Mouse (Mus musculus) hindbrain, embryonic 12.5 days (tissue): Measurements from ENCODE around the gene Tmem120a. TPM values are rescaled to one million over a fixed set of nuclear protein-coding genes. Genes with fewer than 3 reads are reported as not detected.

ENCODE experiments used
- ATAC-seq: fragments of 200-750 bp; cut with Nextera tagmentation; 2 replicates; pipeline ENCODE4 v1.8.0; 2017; ENCODE audit warnings: moderate TSS enrichment; ENCODE audit not compliant: low FRiP score
- H3K27ac ChIP-seq: fragments of 300-500 bp; sonication (generic); 2 replicates; pipeline ENCODE4 v1.5.1; 2016; ENCODE audit warnings: mild to moderate bottlenecking
- H3K27me3 ChIP-seq: fragments of 300-500 bp; sonication (generic); 2 replicates; pipeline ENCODE4 v1.6.1; 2016; ENCODE audit warnings: mild to moderate bottlenecking
- H3K36me3 ChIP-seq: fragments of 300-500 bp; sonication (generic); 2 replicates; pipeline ENCODE4 v1.6.1; 2016; ENCODE audit warnings: mild to moderate bottlenecking
- H3K4me1 ChIP-seq: fragments of 300-500 bp; sonication (generic); 2 replicates; pipeline ENCODE4 v1.6.1; 2016
- H3K4me2 ChIP-seq: fragments of 300-500 bp; sonication (generic); replicated peaks from 2 replicates; pipeline ENCODE4 v1.6.1; 2016; ENCODE audit warnings: mild to moderate bottlenecking
- H3K4me3 ChIP-seq: fragments of 300-500 bp; sonication (generic); 2 replicates; pipeline ENCODE4 v1.5.1; 2016; ENCODE audit warnings: mild to moderate bottlenecking
- H3K9ac ChIP-seq: fragments of 300-500 bp; sonication (generic); 2 replicates; pipeline ENCODE4 v1.6.1; 2016; ENCODE audit warnings: mild to moderate bottlenecking, moderate library complexity
- H3K9me3 ChIP-seq: fragments of 300-500 bp; sonication (generic); replicated peaks from 2 replicates; pipeline ENCODE4 v1.6.1; 2016; ENCODE audit warnings: mild to moderate bottlenecking
- WGBS: fragments of 180-500 bp; shearing (Covaris S2); methylation state at CpG from one replicate; pipeline ENCODE4 v1.1.7; 2016; 5-methylcytosine and 5-hydroxymethylcytosine counted together
- microRNA-seq: library from miRNA; unstranded; fragments of <30 nt; microRNA quantifications from one replicate; pipeline ENCODE4, GENCODE M21; 2017
- polyA plus RNA-seq: library from polyadenylated mRNA; unstranded; fragments of >200 nt; fragmentation: Nextera tagmentation; extraction: Ambion mirVana; gene quantifications from 2 replicates; pipeline ENCODE4 v1.2.1, GENCODE M21; 2016

The Tmem120a gene
- polyA plus RNA-seq, 1 experiment from 2014 or later = 65.0 TPM

DNA sequence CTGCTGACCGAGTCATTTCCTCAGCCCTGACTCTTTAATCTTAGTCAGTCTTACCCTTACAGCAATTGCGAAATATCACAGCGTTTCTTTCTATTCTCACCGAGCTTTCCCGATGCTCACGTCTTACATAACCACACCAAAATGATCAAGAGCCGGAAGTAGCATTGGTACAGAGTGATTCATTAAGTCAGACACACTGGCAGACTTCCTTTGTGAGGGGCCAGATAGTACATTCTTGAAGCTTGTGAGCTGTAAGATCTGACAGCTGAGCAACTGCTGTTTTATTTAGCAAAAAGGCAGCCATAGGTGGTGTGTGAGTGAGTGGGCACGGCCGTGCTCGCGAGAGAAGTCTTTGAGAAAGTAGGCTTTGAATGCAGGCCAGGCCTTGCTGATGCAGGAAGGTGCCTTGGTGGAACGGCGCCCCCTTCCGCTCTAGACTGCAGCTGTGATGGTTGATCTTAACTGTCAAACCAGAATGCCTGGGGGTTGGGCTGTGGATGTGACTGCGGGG, 41.5 kb downstream of the Tmem120a start:
- Histone ChIP-seq H3K36me3 (peaks cover 37% of the 10 kb centered on the region), H3K4me2 (no peak overlapping the region), H3K9me3 (no peaks in the 10 kb centered on the region), H3K9ac (no peak overlapping the region), H3K27ac (no peak overlapping the region), H3K4me1 (0 out of 2 replicates have a peak, but pooled peaks cover 3% of the 10 kb centered on the region), H3K27me3 (no peaks in the 10 kb centered on the region), H3K4me3 (no peak overlapping the region)
- ATAC-seq = no peak
- WGBS = 80% methylated on average over 15 of the region's 15 CpGs

DNA sequence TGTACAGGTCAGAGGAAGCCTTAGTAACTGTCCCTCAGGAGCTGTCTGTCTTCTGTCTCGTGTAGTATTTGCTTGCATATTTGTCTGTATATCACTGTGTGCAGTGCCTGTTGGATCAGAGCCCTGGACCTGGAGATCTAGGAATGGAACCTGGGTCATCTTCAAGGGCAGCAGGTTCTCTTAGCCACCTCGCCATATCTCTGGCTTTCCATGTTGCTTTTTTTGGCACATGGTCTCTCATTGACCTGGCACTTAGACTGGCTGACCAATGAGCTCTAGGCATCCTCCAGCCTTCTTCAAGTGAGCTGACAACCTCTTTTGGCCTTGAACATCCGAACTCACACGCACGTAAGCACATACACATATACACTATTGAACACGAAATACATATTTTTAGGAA, 42.1 kb downstream of the Tmem120a start:
- Histone ChIP-seq H3K27ac (no peak overlapping the region), H3K9ac (no peak overlapping the region), H3K9me3 (no peaks in the 10 kb centered on the region), H3K4me1 (0 out of 2 replicates have a peak, but pooled peaks cover 3% of the 10 kb centered on the region), H3K4me2 (no peak overlapping the region), H3K27me3 (no peaks in the 10 kb centered on the region), H3K4me3 (no peak overlapping the region), H3K36me3 (peaks cover 31% of the 10 kb centered on the region)
- 92% methylated on average over 6 of the region's 6 CpGs for WGBS
- no peak for ATAC-seq

- no peaks in the 10 kb centered on the region for H3K27me3 ChIP-seq
- peaks cover 26% of the 10 kb centered on the region for H3K36me3 ChIP-seq
- no peak for ATAC-seq
- H3K9ac ChIP-seq = no peak overlapping the region
- H3K27ac ChIP-seq = no peak overlapping the region
- no peaks in the 10 kb centered on the region for H3K9me3 ChIP-seq
- H3K4me1 ChIP-seq = 0 out of 2 replicates have a peak, but pooled peaks cover 3% of the 10 kb centered on the region
- no peak overlapping the region for H3K4me2 ChIP-seq
- no peak overlapping the region for H3K4me3 ChIP-seq
- 94% methylated on average over 4 of the region's 4 CpGs for WGBS
Measured at GRCm38 (mm10) chr5:135701601-135702000, 42.6 kb downstream of the Tmem120a start.

DNA sequence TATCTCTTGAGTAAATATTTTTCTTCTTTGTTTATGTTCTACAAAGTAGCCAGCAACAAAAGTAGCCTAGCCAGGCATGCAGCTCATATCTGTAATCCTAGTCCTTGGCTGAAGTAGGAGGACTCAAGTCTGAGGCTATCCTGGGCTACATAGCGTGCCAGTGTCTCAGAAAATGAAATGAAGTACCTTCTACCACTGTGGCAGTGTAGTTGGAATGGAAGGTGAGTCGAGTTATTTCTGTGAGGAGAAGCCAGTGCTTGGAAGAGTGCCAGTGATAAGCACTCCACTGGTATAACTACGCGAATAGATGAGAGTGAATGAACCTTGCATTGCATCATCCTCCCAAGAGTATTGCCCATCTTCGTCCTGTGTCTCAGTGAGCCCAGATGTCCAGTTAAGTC, 46.5 kb downstream of the Tmem120a start:
- Histone ChIP-seq H3K27ac (no peak overlapping the region), H3K4me2 (no peak overlapping the region), H3K9ac (no peak overlapping the region), H3K9me3 (no peaks in the 10 kb centered on the region), H3K4me3 (no peak overlapping the region), H3K27me3 (no peaks in the 10 kb centered on the region), H3K36me3 (0 out of 2 replicates have a peak, but pooled peaks cover 20% of the 10 kb centered on the region), H3K4me1 (0 out of 2 replicates have a peak, but pooled peaks cover 7% of the 10 kb centered on the region)
- WGBS = 91% methylated on average over 5 of the region's 5 CpGs
- ATAC-seq = no peak

GRCm38 (mm10) chr5:135695277-135695721, 48.9 kb downstream of the Tmem120a start:
- H3K4me3 ChIP-seq = no peak overlapping the region
- H3K36me3 ChIP-seq = 0 out of 2 replicates have a peak, but pooled peaks cover 13% of the 10 kb centered on the region
- peaks cover 11% of the 10 kb centered on the region for H3K4me1 ChIP-seq
- H3K9me3 ChIP-seq = no peaks in the 10 kb centered on the region
- no peak overlapping the region for H3K4me2 ChIP-seq
- 60% methylated on average over 7 of the region's 7 CpGs for WGBS
- no peak for ATAC-seq
- H3K27me3 ChIP-seq = no peaks in the 10 kb centered on the region
- no peak overlapping the region for H3K9ac ChIP-seq
- H3K27ac ChIP-seq = no peak overlapping the region

- Histone ChIP-seq H3K27me3 (no peaks in the 10 kb centered on the region), H3K4me1 (peaks cover 20% of the 10 kb centered on the region), H3K4me2 (no peak overlapping the region), H3K9me3 (no peaks in the 10 kb centered on the region), H3K4me3 (no peak overlapping the region), H3K9ac (no peak overlapping the region), H3K27ac (no peak overlapping the region), H3K36me3 (0 out of 2 replicates have a peak, but pooled peaks cover 5% of the 10 kb centered on the region)
- WGBS = 97% methylated on average over 5 of the region's 5 CpGs
- ATAC-seq = no peak
Measured at GRCm38 (mm10) chr5:135693281-135693853, 50.9 kb downstream of the Tmem120a start.

GRCm38 (mm10) chr5:135691266-135691665, 53.0 kb downstream of the Tmem120a start:
- Histone ChIP-seq H3K9ac (no peak overlapping the region), H3K36me3 (0 out of 2 replicates have a peak, but pooled peaks cover 4% of the 10 kb centered on the region), H3K4me2 (no peak overlapping the region), H3K27ac (no peak overlapping the region), H3K4me1 (peaks cover 24% of the 10 kb centered on the region), H3K4me3 (no peak overlapping the region), H3K9me3 (no peaks in the 10 kb centered on the region), H3K27me3 (no peaks in the 10 kb centered on the region)
- ATAC-seq = no peak
- WGBS = 91% methylated on average over 4 of the region's 4 CpGs

- no peak overlapping the region for H3K27ac ChIP-seq
- H3K4me2 ChIP-seq = peak overlapping the region; percentile 97
- H3K4me3 ChIP-seq = peak overlapping the region; percentile 77
- H3K27me3 ChIP-seq = no peaks in the 10 kb centered on the region
- peak overlapping the region; percentile 85; the same call in 1 of the 2 replicates for H3K9ac ChIP-seq
- H3K9me3 ChIP-seq = no peaks in the 10 kb centered on the region
- H3K4me1 ChIP-seq = peaks cover 21% of the 10 kb centered on the region
- 89% methylated on average over 5 of the region's 5 CpGs for WGBS
- 0 out of 2 replicates have a peak, but pooled peaks cover 4% of the 10 kb centered on the region for H3K36me3 ChIP-seq
- no peak for ATAC-seq
Measured at GRCm38 (mm10) chr5:135690401-135690800, 53.8 kb downstream of the Tmem120a start.

Small RNA genes within 50 kb of the gene (microRNA-seq; reads per million reads assigned to microRNA genes)
- not detected for gene Mir7034

Other genes with a start within 250 kb of the Tmem120a start
- 67.8 and 68.0 TPM in 2 replicates for gene Hip1, start 199.3 kb downstream of the Tmem120a start, polyA plus RNA-seq
- gene Ccl26, start 180.9 kb downstream of the Tmem120a start, polyA plus RNA-seq = not detected in 2 replicates
- gene Ccl24, start 171.4 kb downstream of the Tmem120a start, polyA plus RNA-seq = 2.0 and 3.1 TPM in 2 replicates
- 65.2 and 70.0 TPM in 2 replicates for gene Rhbdd2, start 111.8 kb downstream of the Tmem120a start, polyA plus RNA-seq
- gene Por, start 74.4 kb downstream of the Tmem120a start, polyA plus RNA-seq = 118 and 119 TPM in 2 replicates
- gene Styxl1, start 33.9 kb upstream of the Tmem120a start, polyA plus RNA-seq = 0.68 TPM in 1 of 2 replicates, not detected in the other
- gene Mdh2, start 34.0 kb upstream of the Tmem120a start, polyA plus RNA-seq = 530 and 539 TPM in 2 replicates
- 63.6 and 63.8 TPM in 2 replicates for gene Srrm3, start 62.4 kb upstream of the Tmem120a start, polyA plus RNA-seq
- 23.9 and 34.1 TPM in 2 replicates for gene Hspb1, start 143.5 kb upstream of the Tmem120a start, polyA plus RNA-seq
- 469 and 505 TPM in 2 replicates for gene Ywhag, start 190.2 kb upstream of the Tmem120a start, polyA plus RNA-seq
- 1.7 and 3.7 TPM in 2 replicates for gene Ssc4d, start 230.1 kb upstream of the Tmem120a start, polyA plus RNA-seq
- 0.32 TPM in 1 of 2 replicates, not detected in the other for gene Zp3, start 235.7 kb upstream of the Tmem120a start, polyA plus RNA-seq